Mouse (Mus musculus) C3H10T1/2 (cell line): ENCODE measurements around the gene Cttn. TPM values are rescaled to one million over a fixed set of nuclear protein-coding genes. Genes with fewer than 3 reads are reported as not detected.

Experiments used
- polyA plus RNA-seq, 2 experiments: library from polyadenylated mRNA; unstranded; fragments of >200 nt; fragmentation: generic; extraction: Trizol; gene quantifications; one replicate each; pipeline ENCODE4 v1.2.1; 2012; ENCODE audit warnings: missing spikeins in 2 of 2

The Cttn gene
- polyA plus RNA-seq = 100 to 1,000 TPM in 1 of 2 experiments, 10 to 100 TPM in 1; 36.0 to 125 TPM

GRCm38 (mm10) chr7:144470545-144471059, at the start of gene Cttn:
Gene Cttn, minus strand, starts transcription at chr7:144471009.

Other genes with a start within 250 kb of the Cttn start
- gene Ppfia1, start 82.7 kb upstream of the Cttn start, polyA plus RNA-seq = 10 to 100 TPM in 1 of 2 experiments, 1 to 10 TPM in 1; 4.3 to 19.9 TPM
- gene Fadd, start 111.5 kb upstream of the Cttn start, polyA plus RNA-seq = 1 to 10 TPM; 7.7 to 8.7 TPM